Mouse (Mus musculus): ENCODE measurements at regions not wholly inside any gene's neighbourhood (a gene's known extent, or its start where the extent isn't known, plus 50 kb on each side); places are given as distances from the start of the nearest gene placed in this dataset.

DNA sequence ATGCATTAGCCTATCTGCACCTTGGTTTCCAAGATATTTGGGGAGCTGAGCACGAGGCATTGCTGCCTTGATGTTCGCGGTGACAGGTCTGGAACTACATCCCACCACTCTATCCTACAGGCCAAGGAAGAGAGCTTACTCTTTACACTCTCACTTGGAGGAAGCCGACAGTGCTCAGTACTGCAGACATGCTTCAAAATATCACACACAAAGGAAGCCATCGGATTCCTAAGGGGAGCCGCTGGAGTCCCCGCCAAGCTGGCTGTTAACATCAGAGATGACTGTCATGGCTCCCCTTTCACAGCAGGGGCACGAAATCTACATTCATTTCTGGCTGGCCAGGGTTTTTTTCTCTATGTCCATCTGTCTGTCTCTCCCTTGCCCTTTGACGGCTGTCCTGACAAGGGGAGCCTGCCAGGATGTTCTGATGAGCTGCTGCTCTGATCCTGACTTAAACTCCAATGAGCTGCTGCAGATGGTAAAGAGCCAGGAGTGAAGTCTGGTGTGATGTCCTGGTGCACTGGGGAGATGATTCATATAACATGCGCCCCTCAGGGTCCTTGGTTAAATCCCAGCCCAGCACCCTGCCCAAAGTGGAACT lies 425.6 kb downstream of the Ccdc171 start:
- WGBS = 80% methylated on average over 10 of the region's 10 CpGs
- no peaks in the 10 kb centered on the region for H3K27me3 ChIP-seq (replicated peaks; ENCODE audit: control insufficient read depth, insufficient read depth, low read length)
- H3K9ac ChIP-seq (replicated peaks; ENCODE audit: low read depth, low read length) = no peak overlapping the region
- no peaks in the 10 kb centered on the region for H3K36me3 ChIP-seq (ENCODE audit: control insufficient read depth, insufficient read depth)
- ATAC-seq = no peak
- H3K4me3 ChIP-seq (replicated peaks; ENCODE audit: low read length) = no peak overlapping the region
- H3K4me1 ChIP-seq (replicated peaks; ENCODE audit: control insufficient read depth, insufficient read depth, low read length) = no peaks in the 10 kb centered on the region
- H3K4me2 ChIP-seq (ENCODE audit: low read length) = no peak overlapping the region
- H3K9me3 ChIP-seq (ENCODE audit: control insufficient read depth, low read length) = no peaks in the 10 kb centered on the region
- no peak overlapping the region for H3K27ac ChIP-seq (ENCODE audit: low read length)

- Histone ChIP-seq H3K4me1 (replicated peaks; ENCODE audit: control insufficient read depth, insufficient read depth, low read length) (no peaks in the 10 kb centered on the region), H3K27me3 (replicated peaks; ENCODE audit: control insufficient read depth, insufficient read depth, low read length) (no peaks in the 10 kb centered on the region), H3K36me3 (ENCODE audit: control insufficient read depth, insufficient read depth) (no peaks in the 10 kb centered on the region), H3K27ac (ENCODE audit: low read length) (no peak overlapping the region), H3K4me3 (replicated peaks; ENCODE audit: low read length) (no peak overlapping the region), H3K4me2 (ENCODE audit: low read length) (no peak overlapping the region), H3K9ac (replicated peaks; ENCODE audit: low read depth, low read length) (no peak overlapping the region), H3K9me3 (ENCODE audit: control insufficient read depth, low read length) (no peaks in the 10 kb centered on the region)
- no peak for ATAC-seq
- WGBS = 89% methylated on average over 12 of the region's 12 CpGs
Measured at GRCm38 (mm10) chr4:83956252-83956904, 431.0 kb downstream of the Ccdc171 start.

DNA sequence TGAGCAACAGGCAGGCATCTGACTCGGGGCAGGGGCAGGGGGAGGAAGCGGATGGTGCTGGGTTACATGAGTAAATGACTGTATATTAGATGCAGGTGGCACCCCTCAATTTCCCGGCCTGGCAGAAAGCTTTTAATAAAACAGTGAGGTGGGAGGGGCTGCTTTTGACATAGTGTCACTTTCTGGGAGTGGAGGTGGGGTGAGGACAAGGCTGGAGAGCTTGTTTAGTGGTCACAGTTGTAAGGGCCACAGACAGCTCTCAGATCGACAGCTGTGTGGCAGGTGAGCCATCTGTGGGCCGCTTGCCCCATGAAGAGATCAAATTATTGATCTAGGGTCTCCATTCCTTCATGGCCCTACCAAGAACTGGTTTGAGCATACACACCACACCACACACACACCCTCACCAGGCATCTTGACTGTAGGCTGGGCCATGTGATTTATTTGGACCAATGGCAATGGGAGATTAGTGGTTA lies 431.9 kb downstream of the Ccdc171 start:
- H3K4me2 ChIP-seq (ENCODE audit: low read length) = no peak overlapping the region
- H3K27ac ChIP-seq (ENCODE audit: low read length) = no peak overlapping the region
- no peaks in the 10 kb centered on the region for H3K27me3 ChIP-seq (replicated peaks; ENCODE audit: control insufficient read depth, insufficient read depth, low read length)
- no peak overlapping the region for H3K9ac ChIP-seq (replicated peaks; ENCODE audit: low read depth, low read length)
- no peaks in the 10 kb centered on the region for H3K36me3 ChIP-seq (ENCODE audit: control insufficient read depth, insufficient read depth)
- no peaks in the 10 kb centered on the region for H3K4me1 ChIP-seq (replicated peaks; ENCODE audit: control insufficient read depth, insufficient read depth, low read length)
- no peak overlapping the region for H3K4me3 ChIP-seq (replicated peaks; ENCODE audit: low read length)
- no peaks in the 10 kb centered on the region for H3K9me3 ChIP-seq (ENCODE audit: control insufficient read depth, low read length)
- ATAC-seq = no peak
- WGBS = 59% methylated on average over 5 of the region's 5 CpGs

- Histone ChIP-seq H3K4me1 (replicated peaks; ENCODE audit: control insufficient read depth, insufficient read depth, low read length) (no peaks in the 10 kb centered on the region), H3K27me3 (replicated peaks; ENCODE audit: control insufficient read depth, insufficient read depth, low read length) (no peaks in the 10 kb centered on the region), H3K9ac (replicated peaks; ENCODE audit: low read depth, low read length) (no peak overlapping the region), H3K4me2 (ENCODE audit: low read length) (no peak overlapping the region), H3K27ac (ENCODE audit: low read length) (no peak overlapping the region), H3K36me3 (ENCODE audit: control insufficient read depth, insufficient read depth) (no peaks in the 10 kb centered on the region), H3K9me3 (ENCODE audit: control insufficient read depth, low read length) (no peaks in the 10 kb centered on the region), H3K4me3 (replicated peaks; ENCODE audit: low read length) (no peak overlapping the region)
- ATAC-seq = no peak
- WGBS = 81% methylated on average over 1 of the region's 1 CpGs
Measured at GRCm38 (mm10) chr4:83966898-83967297, 441.6 kb downstream of the Ccdc171 start.

GRCm38 (mm10) chr4:83973162-83973561 lies 447.8 kb downstream of the Ccdc171 start:
- Histone ChIP-seq H3K27ac (ENCODE audit: low read length) (no peak overlapping the region), H3K4me2 (ENCODE audit: low read length) (no peak overlapping the region), H3K9me3 (ENCODE audit: control insufficient read depth, low read length) (no peaks in the 10 kb centered on the region), H3K27me3 (replicated peaks; ENCODE audit: control insufficient read depth, insufficient read depth, low read length) (no peaks in the 10 kb centered on the region), H3K4me1 (replicated peaks; ENCODE audit: control insufficient read depth, insufficient read depth, low read length) (no peaks in the 10 kb centered on the region), H3K4me3 (replicated peaks; ENCODE audit: low read length) (no peak overlapping the region), H3K36me3 (ENCODE audit: control insufficient read depth, insufficient read depth) (no peaks in the 10 kb centered on the region), H3K9ac (replicated peaks; ENCODE audit: low read depth, low read length) (no peak overlapping the region)
- no peak for ATAC-seq
- 94% methylated on average over 4 of the region's 4 CpGs for WGBS

DNA sequence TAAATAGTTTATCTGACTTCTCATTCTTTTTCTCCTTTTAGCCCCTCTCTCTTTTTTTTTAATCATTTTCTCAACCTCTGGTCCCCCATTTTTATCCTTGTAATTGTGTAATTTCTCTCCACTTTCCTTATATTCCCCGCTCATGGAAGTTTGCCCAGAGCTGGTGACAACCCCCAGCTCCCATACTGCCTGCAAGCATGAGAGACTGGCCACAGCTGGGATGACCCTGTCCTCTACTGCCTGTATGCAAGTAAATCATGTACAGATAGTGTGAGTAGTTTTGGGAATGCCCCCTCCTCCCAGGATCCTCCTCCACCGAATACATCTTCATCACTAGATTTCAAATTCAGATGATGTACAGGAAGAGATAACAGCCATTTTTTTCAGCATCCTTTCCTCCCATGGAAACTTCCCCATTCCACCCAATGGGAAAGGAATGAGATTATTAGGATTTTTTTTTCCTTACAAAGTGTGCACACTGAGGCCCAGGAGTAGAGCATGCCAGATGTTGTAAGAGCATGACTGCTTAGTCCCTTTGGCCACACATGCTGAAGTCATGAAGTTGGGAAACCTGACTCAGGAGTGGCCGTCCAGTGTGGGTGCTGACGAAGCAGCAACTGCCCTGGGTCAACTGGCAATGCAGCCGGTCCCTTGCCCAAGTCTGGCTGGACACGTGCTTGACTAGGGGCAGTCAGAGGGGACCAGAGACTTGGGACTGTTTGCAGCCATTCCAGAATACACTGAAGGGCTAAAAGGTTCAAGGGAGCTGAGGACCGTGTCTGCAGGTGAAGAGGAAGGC lies 449.1 kb downstream of the Ccdc171 start:
- Histone ChIP-seq H3K4me2 (ENCODE audit: low read length) (no peak overlapping the region), H3K9me3 (ENCODE audit: control insufficient read depth, low read length) (no peaks in the 10 kb centered on the region), H3K9ac (replicated peaks; ENCODE audit: low read depth, low read length) (no peak overlapping the region), H3K27ac (ENCODE audit: low read length) (no peak overlapping the region), H3K4me1 (replicated peaks; ENCODE audit: control insufficient read depth, insufficient read depth, low read length) (no peaks in the 10 kb centered on the region), H3K4me3 (replicated peaks; ENCODE audit: low read length) (no peak overlapping the region), H3K27me3 (replicated peaks; ENCODE audit: control insufficient read depth, insufficient read depth, low read length) (no peaks in the 10 kb centered on the region), H3K36me3 (ENCODE audit: control insufficient read depth, insufficient read depth) (no peaks in the 10 kb centered on the region)
- WGBS = 86% methylated on average over 7 of the region's 7 CpGs
- no peak for ATAC-seq

DNA sequence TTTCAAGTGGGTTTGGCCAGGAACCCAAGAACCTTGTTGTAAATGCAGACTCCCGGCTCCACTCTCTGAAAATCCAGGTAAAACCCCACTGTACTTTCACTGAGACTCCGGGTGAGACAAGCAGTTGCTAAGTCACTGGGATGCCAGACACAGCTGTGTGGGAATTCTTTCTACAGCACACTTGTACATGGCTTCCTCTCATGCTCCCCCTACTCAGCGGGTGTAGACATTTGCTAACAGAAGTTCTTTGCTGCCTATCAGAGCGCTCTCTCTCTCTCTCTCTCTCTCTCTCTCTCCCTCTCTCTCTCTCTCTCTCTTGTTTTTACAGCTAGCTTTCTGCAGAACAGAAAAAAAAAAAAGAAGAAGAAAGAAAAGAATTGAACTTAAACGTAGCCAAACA lies 450.2 kb downstream of the Ccdc171 start:
- WGBS = 80% methylated on average over 5 of the region's 5 CpGs
- H3K9ac ChIP-seq (replicated peaks; ENCODE audit: low read depth, low read length) = no peak overlapping the region
- no peaks in the 10 kb centered on the region for H3K27me3 ChIP-seq (replicated peaks; ENCODE audit: control insufficient read depth, insufficient read depth, low read length)
- no peak overlapping the region for H3K4me3 ChIP-seq (replicated peaks; ENCODE audit: low read length)
- no peaks in the 10 kb centered on the region for H3K4me1 ChIP-seq (replicated peaks; ENCODE audit: control insufficient read depth, insufficient read depth, low read length)
- ATAC-seq = no peak
- no peak overlapping the region for H3K4me2 ChIP-seq (ENCODE audit: low read length)
- H3K36me3 ChIP-seq (ENCODE audit: control insufficient read depth, insufficient read depth) = no peaks in the 10 kb centered on the region
- H3K27ac ChIP-seq (ENCODE audit: low read length) = no peak overlapping the region
- no peaks in the 10 kb centered on the region for H3K9me3 ChIP-seq (ENCODE audit: control insufficient read depth, low read length)

DNA sequence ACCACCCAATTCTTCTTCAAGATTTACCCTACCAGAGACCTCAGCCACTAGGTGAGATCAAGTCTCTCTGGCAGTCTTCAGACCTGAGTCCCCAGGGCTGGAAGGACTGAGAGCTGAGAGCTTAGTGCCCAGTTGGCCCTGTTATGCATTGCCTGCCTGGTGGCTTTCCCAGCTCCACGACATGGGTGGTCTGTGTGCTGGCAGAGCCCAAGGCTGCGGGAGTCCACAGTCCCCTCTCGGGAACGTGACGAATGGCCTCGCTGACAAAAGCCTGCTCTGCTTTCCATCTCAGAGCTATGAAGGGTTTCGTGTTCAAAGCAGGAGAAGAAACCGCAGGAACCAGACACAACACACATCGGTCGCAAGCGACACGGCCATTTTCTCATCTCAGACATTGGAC lies 450.7 kb downstream of the Ccdc171 start:
- 54% methylated on average over 12 of the region's 12 CpGs for WGBS
- no peak for ATAC-seq
- H3K27ac ChIP-seq (ENCODE audit: low read length) = no peak overlapping the region

GRCm38 (mm10) chr4:83979088-83979487 lies 453.7 kb downstream of the Ccdc171 start:
- WGBS = 81% methylated on average over 4 of the region's 4 CpGs
- no peak for ATAC-seq

More for the DNA sequence above, 450.7 kb downstream of the Ccdc171 start:
- Histone ChIP-seq H3K9ac (replicated peaks; ENCODE audit: low read depth, low read length) (no peak overlapping the region), H3K36me3 (ENCODE audit: control insufficient read depth, insufficient read depth) (no peaks in the 10 kb centered on the region), H3K27me3 (replicated peaks; ENCODE audit: control insufficient read depth, insufficient read depth, low read length) (no peaks in the 10 kb centered on the region), H3K4me3 (replicated peaks; ENCODE audit: low read length) (no peak overlapping the region), H3K4me1 (replicated peaks; ENCODE audit: control insufficient read depth, insufficient read depth, low read length) (no peaks in the 10 kb centered on the region), H3K9me3 (ENCODE audit: control insufficient read depth, low read length) (no peaks in the 10 kb centered on the region), H3K4me2 (ENCODE audit: low read length) (no peak overlapping the region)

More at GRCm38 (mm10) chr4:83979088-83979487, 453.7 kb downstream of the Ccdc171 start:
- Histone ChIP-seq H3K9me3 (ENCODE audit: control insufficient read depth, low read length) (no peaks in the 10 kb centered on the region), H3K4me3 (replicated peaks; ENCODE audit: low read length) (no peak overlapping the region), H3K36me3 (ENCODE audit: control insufficient read depth, insufficient read depth) (no peaks in the 10 kb centered on the region), H3K27me3 (replicated peaks; ENCODE audit: control insufficient read depth, insufficient read depth, low read length) (no peaks in the 10 kb centered on the region), H3K4me1 (replicated peaks; ENCODE audit: control insufficient read depth, insufficient read depth, low read length) (no peaks in the 10 kb centered on the region), H3K27ac (ENCODE audit: low read length) (no peak overlapping the region), H3K4me2 (ENCODE audit: low read length) (no peak overlapping the region), H3K9ac (replicated peaks; ENCODE audit: low read depth, low read length) (no peak overlapping the region)

All from forebrain, embryonic 16.5 days (tissue).